Mouse (Mus musculus) MEL (cell line): ENCODE data around the gene Myo15b. TPM values are rescaled to one million over a fixed set of nuclear protein-coding genes. Genes with fewer than 3 reads are reported as not detected.
A peak's percentile ranks its signal among the peaks of the same experiment; 100 is the strongest.

Experiments
- DNase-seq: peaks from one replicate; pipeline ENCODE4 v3.0.0; 2011; ENCODE audit warnings: low read depth, low spot score
- H3K27ac ChIP-seq: 2 replicates; pipeline ENCODE4 v1.5.1; 2012; ENCODE audit warnings: low read depth, mild to moderate bottlenecking, control low read depth, low read length, moderate library complexity; ENCODE audit not compliant: control insufficient read depth
- H3K27me3 ChIP-seq, 2 experiments: fragments of 150-350 bp in 1 of 2; sonication (generic) in 1 of 2; 2 replicates each; pipeline ENCODE4 v1.6.1; 2012; ENCODE audit warnings: low read length in 2 of 2, mild to moderate bottlenecking in 2 of 2, improper control_type of control experiment in 1 of 2, moderate library complexity in 1 of 2; ENCODE audit not compliant: insufficient read depth in 2 of 2, control insufficient read depth in 1 of 2
- H3K36me3 ChIP-seq, 2 experiments: 2 replicates each; pipeline ENCODE4 v1.6.1; 2012 to 2014; ENCODE audit warnings: low read length in 2 of 2, improper control_type of control experiment in 1 of 2, inconsistent platforms in 1 of 2, mild to moderate bottlenecking in 1 of 2; ENCODE audit not compliant: insufficient read depth in 2 of 2, control insufficient read depth in 1 of 2
- H3K4me1 ChIP-seq, 2 experiments: fragments of 150-350 bp in 1 of 2; sonication (generic) in 1 of 2; 2 replicates each; pipeline ENCODE4 v1.6.1; 2012; ENCODE audit warnings: low read length in 2 of 2, improper control_type of control experiment in 1 of 2, mild to moderate bottlenecking in 1 of 2; ENCODE audit not compliant: insufficient read depth in 2 of 2, control insufficient read depth in 1 of 2
- H3K4me3 ChIP-seq, 2 experiments: fragments of 150-350 bp in 1 of 2; sonication (generic) in 1 of 2; 2 replicates each; pipeline ENCODE4 v1.5.1; 2012; ENCODE audit warnings: low read depth in 2 of 2, low read length in 2 of 2, mild to moderate bottlenecking in 2 of 2, moderate library complexity in 2 of 2, control low read depth in 1 of 2, improper control_type of control experiment in 1 of 2; ENCODE audit not compliant: control insufficient read depth in 1 of 2, insufficient read depth in 1 of 2
- H3K79me2 ChIP-seq: 2 replicates; pipeline ENCODE4 v1.6.1; 2012; ENCODE audit warnings: mild to moderate bottlenecking, low read length, moderate library complexity; ENCODE audit not compliant: control insufficient read depth, poor library complexity, insufficient read depth
- H3K9ac ChIP-seq: 2 replicates; pipeline ENCODE4 v1.6.1; 2012; ENCODE audit warnings: low read depth, mild to moderate bottlenecking, control low read depth, low read length, moderate library complexity; ENCODE audit not compliant: control insufficient read depth, poor library complexity, severe bottlenecking
- H3K9me3 ChIP-seq: fragments of 150-350 bp; sonication (generic); replicated peaks from 2 replicates; pipeline ENCODE4 v1.6.1; 2012; ENCODE audit warnings: mild to moderate bottlenecking, low read length, improper control_type of control experiment, moderate library complexity; ENCODE audit not compliant: insufficient read depth
- BHLHE40 ChIP-seq: IDR thresholded peaks from 2 replicates; pipeline ENCODE4 v1.6.1; 2012; ENCODE audit warnings: low read depth, mild to moderate bottlenecking, inconsistent platforms, low read length, improper control_type of control experiment, borderline replicate concordance
- CHD1 ChIP-seq: IDR thresholded peaks from 2 replicates; pipeline ENCODE4 v1.6.1; 2012; ENCODE audit warnings: low read depth, mild to moderate bottlenecking, inconsistent platforms, low read length, improper control_type of control experiment
- CHD2 ChIP-seq: IDR thresholded peaks from 2 replicates; pipeline ENCODE4 v1.6.1; 2011; ENCODE audit warnings: low read length, improper control_type of control experiment
- CTCF ChIP-seq, 3 experiments: IDR thresholded peaks in 2 of 3; conservative IDR thresholded peaks in 1 of 3; 2 replicates each; pipeline ENCODE4 v1.5.1; 2011 to 2012; ENCODE audit warnings: low read length in 3 of 3, low read depth in 2 of 3, mild to moderate bottlenecking in 2 of 3, improper control_type of control experiment in 1 of 3, inconsistent platforms in 1 of 3, mixed read lengths in 1 of 3, moderate library complexity in 1 of 3; ENCODE audit not compliant: control insufficient read depth in 1 of 3, insufficient read depth in 1 of 3, poor library complexity in 1 of 3, severe bottlenecking in 1 of 3
- E2F4 ChIP-seq: IDR thresholded peaks from 2 replicates; pipeline ENCODE4 v1.6.1; 2011; ENCODE audit warnings: low read depth, low read length, improper control_type of control experiment, borderline replicate concordance
- ELF1 ChIP-seq: IDR thresholded peaks from 2 replicates; pipeline ENCODE4 v1.6.1; 2014; ENCODE audit warnings: low read depth, mild to moderate bottlenecking, inconsistent platforms, low read length, improper control_type of control experiment, moderate library complexity
- EP300 ChIP-seq, 2 experiments: IDR thresholded peaks; 2 replicates each; pipeline ENCODE4 v1.6.1; 2011; ENCODE audit warnings: improper control_type of control experiment in 2 of 2, low read length in 2 of 2, low read depth in 1 of 2, mild to moderate bottlenecking in 1 of 2
- GATA1 ChIP-seq: IDR thresholded peaks from 2 replicates; pipeline ENCODE4 v1.6.1; 2011; ENCODE audit warnings: low read depth, low read length, improper control_type of control experiment
- HCFC1 ChIP-seq: IDR thresholded peaks from 2 replicates; pipeline ENCODE4 v1.6.1; 2012; ENCODE audit warnings: low read depth, mild to moderate bottlenecking, inconsistent platforms, low read length, improper control_type of control experiment, moderate library complexity
- KAT2A ChIP-seq: conservative IDR thresholded peaks from 2 replicates; pipeline ENCODE4 v1.6.1; 2012; ENCODE audit warnings: low read depth, low read length, improper control_type of control experiment, inconsistent platforms
- MAZ ChIP-seq: IDR thresholded peaks from 2 replicates; pipeline ENCODE4 v1.6.1; 2012; ENCODE audit warnings: low read depth, mild to moderate bottlenecking, inconsistent platforms, low read length, improper control_type of control experiment
- MEF2A ChIP-seq: IDR thresholded peaks from 2 replicates; pipeline ENCODE4 v1.6.1; 2014; ENCODE audit warnings: low read depth, mild to moderate bottlenecking, inconsistent platforms, low read length, improper control_type of control experiment; ENCODE audit not compliant: poor library complexity, insufficient replicate concordance, severe bottlenecking; ENCODE audit errors: extremely low read depth
- MXI1 ChIP-seq: IDR thresholded peaks from 2 replicates; pipeline ENCODE4 v1.6.1; 2011; ENCODE audit warnings: mild to moderate bottlenecking, low read depth, low read length, improper control_type of control experiment
- MYB ChIP-seq: IDR thresholded peaks from 2 replicates; pipeline ENCODE4 v1.6.1; 2011; ENCODE audit warnings: mild to moderate bottlenecking, low read depth, low read length, improper control_type of control experiment
- MYC ChIP-seq: IDR thresholded peaks from 2 replicates; pipeline ENCODE4 v1.6.1; 2011; ENCODE audit warnings: low read depth, mild to moderate bottlenecking, low read length, improper control_type of control experiment, moderate library complexity
- NRF1 ChIP-seq: IDR thresholded peaks from 2 replicates; pipeline ENCODE4 v1.6.1; 2014; ENCODE audit warnings: low read depth, mild to moderate bottlenecking, inconsistent platforms, low read length, improper control_type of control experiment, moderate library complexity; ENCODE audit not compliant: poor library complexity, insufficient read depth, severe bottlenecking
- POLR2A ChIP-seq, 2 experiments: IDR thresholded peaks; 2 replicates each; pipeline ENCODE4 v1.6.1; 2011 to 2012; ENCODE audit warnings: low read length in 2 of 2, mild to moderate bottlenecking in 2 of 2, control low read depth in 1 of 2, improper control_type of control experiment in 1 of 2, low read depth in 1 of 2, moderate library complexity in 1 of 2; ENCODE audit not compliant: control insufficient read depth in 1 of 2, insufficient read depth in 1 of 2, poor library complexity in 1 of 2
- RCOR1 ChIP-seq: IDR thresholded peaks from 2 replicates; pipeline ENCODE4 v1.6.1; 2012; ENCODE audit warnings: low read depth, mild to moderate bottlenecking, inconsistent platforms, low read length, improper control_type of control experiment
- SIN3A ChIP-seq: IDR thresholded peaks from 2 replicates; pipeline ENCODE4 v1.6.1; 2012; ENCODE audit warnings: low read length, improper control_type of control experiment, inconsistent platforms
- TAL1 ChIP-seq: IDR thresholded peaks from 2 replicates; pipeline ENCODE4 v1.6.1; 2012; ENCODE audit warnings: mild to moderate bottlenecking, inconsistent platforms, low read length, moderate library complexity, mixed read lengths
- TBP ChIP-seq: IDR thresholded peaks from 2 replicates; pipeline ENCODE4 v1.8.0; 2011; ENCODE audit warnings: low read depth, low read length, improper control_type of control experiment
- TCF12 ChIP-seq: IDR thresholded peaks from 2 replicates; pipeline ENCODE4 v1.6.1; 2014; ENCODE audit warnings: low read depth, mild to moderate bottlenecking, inconsistent platforms, low read length, improper control_type of control experiment, moderate library complexity
- UBTF ChIP-seq: IDR thresholded peaks from 2 replicates; pipeline ENCODE4 v1.6.1; 2012; ENCODE audit warnings: low read depth, mild to moderate bottlenecking, inconsistent platforms, low read length, improper control_type of control experiment, moderate library complexity, borderline replicate concordance; ENCODE audit not compliant: insufficient read depth
- USF1 ChIP-seq: IDR thresholded peaks from 2 replicates; pipeline ENCODE4 v1.6.1; 2014; ENCODE audit warnings: low read depth, mild to moderate bottlenecking, inconsistent platforms, low read length, improper control_type of control experiment, moderate library complexity
- ZC3H11A ChIP-seq: IDR thresholded peaks from 2 replicates; pipeline ENCODE4 v1.6.1; 2012; ENCODE audit warnings: low read depth, mild to moderate bottlenecking, inconsistent platforms, low read length, improper control_type of control experiment
- ZKSCAN1 ChIP-seq: IDR thresholded peaks from 2 replicates; pipeline ENCODE4 v1.6.1; 2012; ENCODE audit warnings: low read depth, mild to moderate bottlenecking, inconsistent platforms, low read length, improper control_type of control experiment, moderate library complexity
- ZMIZ1 ChIP-seq: IDR thresholded peaks from 2 replicates; pipeline ENCODE4 v1.6.1; 2012; ENCODE audit warnings: low read depth, mild to moderate bottlenecking, inconsistent platforms, low read length, improper control_type of control experiment, moderate library complexity
- polyA plus RNA-seq, 2 experiments: library from polyadenylated mRNA; stranded (reverse) in 1 of 2; unstranded in 1 of 2; fragments of >175 nt in 1 of 2; fragments of >200 nt in 1 of 2; gene quantifications; 2 replicates each; pipeline versions ENCODE4 v1.2.1 to v1.2.4; 2012; ENCODE audit warnings: low replicate concordance in 2 of 2, low read depth in 1 of 2; ENCODE audit not compliant: insufficient read length in 2 of 2, insufficient read depth in 1 of 2, missing spikeins in 1 of 2
- total RNA-seq: library from RNA; depleted of rRNA; stranded (reverse); fragments of 300-350 nt; gene quantifications from 2 replicates; pipeline ENCODE4 v1.2.3, GENCODE M21; 2012

Gene Myo15b
- total and polyA plus RNA-seq, 3 experiments: 1.5 to 3.2 TPM; not detected in 1

GRCm38 (mm10) chr11:115812533-115813420, 45.4 kb upstream of the Myo15b start:
- TF ChIP-seq BHLHE40 (peak; percentile 34; the same call in 1 of the 2 replicates), ELF1 (no peak), RCOR1 (0 out of 2 replicates have a peak, but pooled peaks have one; percentile 18), E2F4 (no peak), CTCF (IDR thresholded peaks at IDR 0.05 in 2 of 3, conservative IDR thresholded peaks at IDR 0.05 in 1 of 3; ENCODE audit: control insufficient read depth in 1 of 3, insufficient read depth in 1 of 3, low read depth in 2 of 3, low read length in 3 of 3, poor library complexity in 1 of 3, severe bottlenecking in 1 of 3) (no peak), GATA1 (no peak)
- Histone ChIP-seq H3K4me1 (peaks cover 2 to 26% of the 10 kb centered on the region in 2 experiments; a peak in 3 of 4 replicates), H3K4me3 (peak overlapping the region; percentile 77 to 93), H3K9ac (peak overlapping the region; percentile 82), H3K27me3 (no peaks in the 10 kb centered on the region), H3K9me3 (no peaks in the 10 kb centered on the region), H3K36me3 (peaks cover 0 to 15% of the 10 kb centered on the region in 2 experiments; a peak in 2 of 4 replicates), H3K27ac (peak overlapping the region; percentile 36), H3K79me2 (peaks cover 22% of the 10 kb centered on the region)
- peak; percentile 67 for DNase-seq

- peak within 1 kb of the TSS; percentile 96 for H3K9ac ChIP-seq
- H3K4me1 ChIP-seq: peaks cover 2 to 23% of the 10 kb centered on the region in 2 experiments; a peak in 3 of 4 replicates
- peaks cover 22% of the 10 kb centered on the region for H3K79me2 ChIP-seq
- DNase-seq: peak; percentile 98
- H3K36me3 ChIP-seq: peaks cover 0 to 15% of the 10 kb centered on the region in 2 experiments; a peak in 2 of 4 replicates
- H3K27me3 ChIP-seq: no peaks in the 10 kb centered on the region
- H3K4me3 ChIP-seq: peak within 1 kb of the TSS; percentile 91 to 93
- no peaks in the 10 kb centered on the region for H3K9me3 ChIP-seq
- H3K27ac ChIP-seq: peak within 1 kb of the TSS; percentile 36
- TF ChIP-seq TBP: no peak
- no peak for TF ChIP-seq MEF2A
- no peak for TF ChIP-seq ZKSCAN1
- TF ChIP-seq E2F4: peak; percentile 71; the same call in 1 of the 2 replicates
- peak; percentile 80 for TF ChIP-seq NRF1
- TF ChIP-seq HCFC1: peak; percentile 70
- peak; percentile 98 for TF ChIP-seq MAZ
- TF ChIP-seq MXI1: peak; percentile 93
- TF ChIP-seq TAL1: no peak
- TF ChIP-seq KAT2A: no peak
- no peak for TF ChIP-seq CHD2
- peak; percentile 61 to 67; a peak in 3 of 4 replicates for TF ChIP-seq POLR2A (IDR thresholded peaks at IDR 0.05; ENCODE audit: control insufficient read depth in 1 of 2, insufficient read depth in 1 of 2, low read depth in 1 of 2, low read length in 2 of 2, poor library complexity in 1 of 2)
- TF ChIP-seq TCF12: 0 out of 2 replicates have a peak, but pooled peaks have one; percentile 49
- TF ChIP-seq SIN3A: peak; percentile 96
- TF ChIP-seq MYC: no peak
- TF ChIP-seq MYB: peak; percentile 75; the same call in 1 of the 2 replicates
- no peak for TF ChIP-seq ZMIZ1
- no peak for TF ChIP-seq UBTF
- no peak for TF ChIP-seq CHD1
- no peak for TF ChIP-seq USF1
- TF ChIP-seq EP300 (IDR thresholded peaks at IDR 0.05; ENCODE audit: low read depth in 1 of 2, low read length in 2 of 2): peak in 1 of 2 experiments; percentile 60; a peak in 2 of 4 replicates
- peak; percentile 96 for TF ChIP-seq ZC3H11A
Observed at GRCm38 (mm10) chr11:115813507-115814296, 44.5 kb upstream of the Myo15b start, which contains the start of gene Caskin2. TSS of gene Caskin2 (minus strand) at chr11:115813639.
